Mouse (Mus musculus) midbrain, embryonic 11.5 days (tissue): Measurements from ENCODE around the gene Akirin2. TPM values are rescaled to one million over a fixed set of nuclear protein-coding genes. Genes with fewer than 3 reads are reported as not detected.

ENCODE experiments used
- ATAC-seq: fragments of 200-750 bp; cut with Nextera tagmentation; 2 replicates; pipeline ENCODE4 v1.8.0; 2017; ENCODE audit warnings: moderate TSS enrichment, moderate library complexity; ENCODE audit not compliant: low FRiP score
- DNase-seq: peaks from one replicate; pipeline ENCODE4 v3.0.0; 2015; ENCODE audit warnings: low spot score; ENCODE audit errors: missing footprints
- H3K27ac ChIP-seq: fragments of 300-500 bp; sonication (generic); 2 replicates; pipeline ENCODE4 v1.5.1; 2014; ENCODE audit warnings: low read depth, low read length
- H3K27me3 ChIP-seq: fragments of 300-500 bp; sonication (generic); 2 replicates; pipeline ENCODE4 v1.6.1; 2014; ENCODE audit warnings: mild to moderate bottlenecking, low read length, moderate library complexity, mixed read lengths; ENCODE audit not compliant: control insufficient read depth, insufficient read depth
- H3K36me3 ChIP-seq: fragments of 300-500 bp; sonication (generic); 2 replicates; pipeline ENCODE4 v1.6.1; 2014; ENCODE audit warnings: mild to moderate bottlenecking, low read length, moderate library complexity, mixed read lengths; ENCODE audit not compliant: control insufficient read depth, insufficient read depth
- H3K4me1 ChIP-seq: fragments of 300-500 bp; sonication (generic); 2 replicates; pipeline ENCODE4 v1.6.1; 2014; ENCODE audit warnings: low read length; ENCODE audit not compliant: control insufficient read depth, insufficient read depth
- H3K4me2 ChIP-seq: fragments of 300-500 bp; sonication (generic); 2 replicates; pipeline ENCODE4 v1.6.1; 2014; ENCODE audit warnings: mild to moderate bottlenecking, moderate library complexity
- H3K4me3 ChIP-seq: fragments of 300-500 bp; sonication (generic); 2 replicates; pipeline ENCODE4 v1.5.1; 2014; ENCODE audit warnings: low read depth, low read length
- H3K9ac ChIP-seq: fragments of 300-500 bp; sonication (generic); 2 replicates; pipeline ENCODE4 v1.6.1; 2014; ENCODE audit warnings: low read length
- H3K9me3 ChIP-seq: fragments of 300-500 bp; sonication (generic); 2 replicates; pipeline ENCODE4 v1.6.1; 2016; ENCODE audit warnings: low read length; ENCODE audit not compliant: control insufficient read depth
- WGBS: fragments of 180-500 bp; shearing (Covaris S2); extraction: QIAGEN DNeasy Blood & Tissue Kit; methylation state at CpG from one replicate; pipeline ENCODE4 v1.1.7; 2014; 5-methylcytosine and 5-hydroxymethylcytosine counted together
- polyA plus RNA-seq: library from polyadenylated mRNA; unstranded; fragments of >200 nt; fragmentation: Nextera tagmentation; extraction: Ambion mirVana; gene quantifications from 2 replicates; pipeline ENCODE4 v1.2.1, GENCODE M21; 2014

The Akirin2 gene
- polyA plus RNA-seq, 1 experiment from 2014 or later: 100.0 TPM

DNA sequence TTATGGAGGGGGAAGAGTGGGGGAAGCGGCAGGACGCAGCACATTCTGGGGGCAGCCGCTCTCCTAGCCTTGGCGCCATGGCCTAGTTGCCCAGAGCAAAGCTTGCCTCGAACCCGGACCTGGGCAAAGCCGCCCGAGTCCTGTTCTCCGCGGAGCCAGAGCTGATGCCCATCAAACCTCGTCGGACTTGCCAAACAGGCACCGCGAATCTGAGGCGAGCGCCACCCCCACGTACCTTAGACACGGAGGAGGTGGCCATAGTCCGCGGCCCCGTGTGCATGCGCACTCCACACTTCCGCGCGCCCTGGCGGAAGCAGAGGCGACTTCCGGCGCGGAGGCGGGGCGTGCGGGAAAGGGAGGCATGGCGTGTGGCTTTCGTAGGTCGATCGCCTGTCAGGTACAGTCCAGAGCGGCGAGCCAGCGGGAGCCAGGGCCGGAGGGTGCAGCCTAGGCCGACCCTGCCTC is 63.9 kb downstream of the Akirin2 start, which contains the start of the genes Orc3 and Rars2:
Gene Orc3, minus strand, starts transcription at position 315 of the 465 bp plus-strand sequence.
Gene Rars2, plus strand, starts transcription at position 328 of the 465 bp plus-strand sequence.
- H3K4me1 ChIP-seq: peaks cover 14% of the 10 kb centered on the region
- 0% methylated on average over 42 of the region's 42 CpGs for whole genome bisulfite sequencing

GRCm38 (mm10) chr4:34615303-34615702 is 64.6 kb downstream of the Akirin2 start:
- peak; percentile 14; the same call in 1 of the 2 replicates for ATAC-seq
- 3% methylated on average over 13 of the region's 13 CpGs for WGBS
- Histone ChIP-seq H3K4me2 (peak overlapping the region; percentile 96), H3K4me3 (peak overlapping the region; percentile 84), H3K27me3 (no peaks in the 10 kb centered on the region), H3K36me3 (no peaks in the 10 kb centered on the region), H3K27ac (no peak overlapping the region), H3K9ac (peak overlapping the region; percentile 91), H3K4me1 (peaks cover 14% of the 10 kb centered on the region), H3K9me3 (no peaks in the 10 kb centered on the region)
- DNase-seq: peak; percentile 88

More for the DNA sequence above, 63.9 kb downstream of the Akirin2 start, which contains the start of the genes Orc3 and Rars2:
- Histone ChIP-seq H3K4me3 (peak within 1 kb of the TSS; percentile 84), H3K4me2 (peak within 1 kb of the TSS; percentile 96), H3K27ac (peak within 1 kb of the TSS; percentile 44; the same call in 1 of the 2 replicates), H3K9ac (peak within 1 kb of the TSS; percentile 91), H3K27me3 (no peaks in the 10 kb centered on the region), H3K9me3 (no peaks in the 10 kb centered on the region), H3K36me3 (no peaks in the 10 kb centered on the region)
- DNase-seq (peak; percentile 99), ATAC-seq (peak; percentile 98)

DNA sequence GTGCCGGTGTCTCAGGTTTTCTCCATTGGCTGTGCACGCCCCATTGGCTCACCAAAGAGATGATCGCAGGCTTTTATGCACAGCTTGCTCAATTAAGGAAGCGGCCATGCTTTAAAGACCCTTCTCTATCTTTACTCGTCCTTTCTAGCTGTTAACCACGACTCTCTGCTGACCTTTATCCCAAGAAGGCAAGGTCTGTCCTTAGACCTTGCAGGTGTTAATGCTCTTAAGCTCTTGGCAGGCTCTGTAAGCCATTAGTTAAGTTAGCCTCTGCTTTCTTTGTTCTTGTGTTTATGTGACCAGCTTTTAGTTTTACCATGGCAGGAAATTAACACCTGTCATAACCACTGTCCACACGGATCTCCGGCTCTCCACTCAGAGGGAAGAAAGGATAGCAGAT is 65.4 kb downstream of the Akirin2 start:
- 54% methylated on average over 8 of the region's 8 CpGs for WGBS
- 0 out of 2 replicates have a peak overlapping the region, but pooled peaks have one; percentile 84 for H3K4me3 ChIP-seq
- 0 out of 2 replicates have a peak overlapping the region, but pooled peaks have one; percentile 18 for H3K9ac ChIP-seq
- DNase-seq (no peak), ATAC-seq (no peak)
- no peaks in the 10 kb centered on the region for H3K36me3 ChIP-seq
- H3K9me3 ChIP-seq: no peaks in the 10 kb centered on the region
- H3K4me2 ChIP-seq: peak overlapping the region; percentile 96
- no peak overlapping the region for H3K27ac ChIP-seq
- H3K27me3 ChIP-seq: no peaks in the 10 kb centered on the region
- H3K4me1 ChIP-seq: peaks cover 14% of the 10 kb centered on the region

Other genes starting within 250 kb of the Akirin2 start
- 127 and 135 TPM in 2 replicates for gene Orc3, start 64.0 kb downstream of the Akirin2 start, polyA plus RNA-seq
- 77.3 and 84.5 TPM in 2 replicates for gene Rars2, start 64.0 kb downstream of the Akirin2 start, polyA plus RNA-seq
- gene Slc35a1, start 136.5 kb downstream of the Akirin2 start, polyA plus RNA-seq: 49.7 and 51.9 TPM in 2 replicates
- 0.48 and 0.99 TPM in 2 replicates for gene Cfap206, start 179.3 kb downstream of the Akirin2 start, polyA plus RNA-seq
- not detected in 2 replicates for gene Gm136, start 205.3 kb downstream of the Akirin2 start, polyA plus RNA-seq
- 46.0 and 51.8 TPM in 2 replicates for gene Smim8, start 227.5 kb downstream of the Akirin2 start, polyA plus RNA-seq